Mouse (Mus musculus) urinary bladder, postnatal 36 days (tissue): Measurements from ENCODE around the gene Olfr1335.
"Not testable (repeated sequence)": the region's sequence is repeated elsewhere in the genome, so short reads cannot be mapped to it uniquely, and the experiment has no call there.

Experiments used
- DNase-seq, 2 experiments: peaks; one replicate each; pipeline ENCODE4 v3.0.0; 2022; ENCODE audit warnings: low spot score in 2 of 2, mixed read lengths in 1 of 2

The Olfr1335 gene

GRCm38 (mm10) chr4:118809844-118810243, at the start of gene Olfr1335:
Gene Olfr1335 (minus strand): TSS chr4:118809944.
- no peak for DNase-seq

- DNase-seq = no peak
Measured at GRCm38 (mm10) chr4:118836179-118836578, 26.4 kb upstream of the Olfr1335 start, which contains the start of gene Olfr1333. Gene Olfr1333 (minus strand): TSS chr4:118836279.

- DNase-seq = no peak
Measured at GRCm38 (mm10) chr4:118818921-118819320, 9.2 kb upstream of the Olfr1335 start.

GRCm38 (mm10) chr4:118792796-118793195, 16.9 kb downstream of the Olfr1335 start:
- DNase-seq = not testable (repeated sequence)

GRCm38 (mm10) chr4:118782486-118782885, 27.3 kb downstream of the Olfr1335 start, which contains the start of gene Olfr1337:
Gene Olfr1337 (minus strand): TSS chr4:118782586.
- no peak for DNase-seq
